Mouse (Mus musculus): Measurements from ENCODE around the gene Apoa1. TPM values are rescaled to one million over a fixed set of nuclear protein-coding genes. Genes with fewer than 3 reads are reported as not detected.
A peak's percentile ranks its signal among the peaks of the same experiment; 100 is the strongest.

Gene Apoa1
- total and polyA plus RNA-seq, 3 experiments: 1.8 to 16.1 TPM; not detected in 1

GRCm38 (mm10) chr9:46257546-46257945 is 29.2 kb downstream of the Apoa1 start:
- Histone ChIP-seq H3K79me2 (ENCODE audit: control insufficient read depth, insufficient read depth, low read length, poor library complexity) (no peaks in the 10 kb centered on the region), H3K4me3 (ENCODE audit: control insufficient read depth in 1 of 2, insufficient read depth in 1 of 2, low read depth in 2 of 2, low read length in 2 of 2) (no peak overlapping the region), H3K9me3 (replicated peaks; ENCODE audit: insufficient read depth, low read length) (no peaks in the 10 kb centered on the region), H3K4me1 (ENCODE audit: control insufficient read depth in 1 of 2, insufficient read depth in 2 of 2, low read length in 2 of 2) (no peaks in the 10 kb centered on the region), H3K36me3 (ENCODE audit: control insufficient read depth in 1 of 2, insufficient read depth in 2 of 2, low read length in 2 of 2) (no peaks in the 10 kb centered on the region), H3K9ac (ENCODE audit: control insufficient read depth, low read depth, low read length, poor library complexity, severe bottlenecking) (no peak overlapping the region), H3K27ac (ENCODE audit: control insufficient read depth, low read depth, low read length) (no peak overlapping the region), H3K27me3 (ENCODE audit: control insufficient read depth in 1 of 2, insufficient read depth in 2 of 2, low read length in 2 of 2) (peaks cover 0 to 5% of the 10 kb centered on the region in 2 experiments; a peak in 2 of 4 replicates)
- no peak for TF ChIP-seq MAX (IDR thresholded peaks at IDR 0.05; ENCODE audit: low read length)
- no peak for TF ChIP-seq E2F4 (IDR thresholded peaks at IDR 0.05; ENCODE audit: borderline replicate concordance, low read depth, low read length)
- TF ChIP-seq CHD1 (IDR thresholded peaks at IDR 0.05; ENCODE audit: low read depth, low read length): no peak
- no peak for TF ChIP-seq NELFE (IDR thresholded peaks at IDR 0.05; ENCODE audit: low read depth, low read length)
- TF ChIP-seq RAD21 (IDR thresholded peaks at IDR 0.05; ENCODE audit: low read depth, low read length): no peak
- TF ChIP-seq USF1 (IDR thresholded peaks at IDR 0.05; ENCODE audit: low read depth, low read length): no peak
- no peak for TF ChIP-seq ZKSCAN1 (IDR thresholded peaks at IDR 0.05; ENCODE audit: low read depth, low read length)
- TF ChIP-seq MXI1 (IDR thresholded peaks at IDR 0.05; ENCODE audit: low read depth, low read length): no peak
- DNase-seq (ENCODE audit: low read depth, low spot score): peak; percentile 25

DNA sequence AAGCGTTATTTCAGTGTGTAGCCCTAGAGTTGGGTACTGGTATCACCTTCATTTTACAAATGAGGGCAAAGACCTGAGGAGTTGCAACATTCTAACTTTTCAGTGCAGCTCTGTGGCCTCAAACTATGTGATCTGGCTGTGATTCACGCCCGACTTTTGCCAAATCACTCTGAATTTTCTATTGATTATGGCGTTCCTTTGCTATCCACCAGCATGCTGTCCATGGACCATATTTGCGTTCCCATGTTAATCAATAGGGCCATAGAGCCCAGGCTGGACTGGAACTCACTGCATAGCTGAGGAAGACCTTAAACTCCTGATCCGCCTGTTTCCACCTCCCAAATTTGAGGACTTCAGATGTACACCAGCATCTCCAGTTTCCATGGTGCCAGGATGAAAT is 30.7 kb downstream of the Apoa1 start:
- Histone ChIP-seq H3K4me1 (ENCODE audit: control insufficient read depth in 1 of 2, insufficient read depth in 2 of 2, low read length in 2 of 2) (no peaks in the 10 kb centered on the region), H3K9ac (ENCODE audit: control insufficient read depth, low read depth, low read length, poor library complexity, severe bottlenecking) (no peak overlapping the region), H3K27me3 (ENCODE audit: control insufficient read depth in 1 of 2, insufficient read depth in 2 of 2, low read length in 2 of 2) (peaks cover 0 to 5% of the 10 kb centered on the region in 2 experiments; a peak in 2 of 4 replicates), H3K9me3 (replicated peaks; ENCODE audit: insufficient read depth, low read length) (no peaks in the 10 kb centered on the region), H3K4me3 (ENCODE audit: control insufficient read depth in 1 of 2, insufficient read depth in 1 of 2, low read depth in 2 of 2, low read length in 2 of 2) (no peak overlapping the region), H3K36me3 (ENCODE audit: control insufficient read depth in 1 of 2, insufficient read depth in 2 of 2, low read length in 2 of 2) (no peaks in the 10 kb centered on the region), H3K79me2 (ENCODE audit: control insufficient read depth, insufficient read depth, low read length, poor library complexity) (no peaks in the 10 kb centered on the region), H3K27ac (ENCODE audit: control insufficient read depth, low read depth, low read length) (no peak overlapping the region)
- TF ChIP-seq SIN3A (IDR thresholded peaks at IDR 0.05; ENCODE audit: low read length): no peak
- TF ChIP-seq EP300 (IDR thresholded peaks at IDR 0.05; ENCODE audit: low read depth in 1 of 2, low read length in 2 of 2): no peak
- TF ChIP-seq E2F4 (IDR thresholded peaks at IDR 0.05; ENCODE audit: borderline replicate concordance, low read depth, low read length): no peak
- no peak for TF ChIP-seq MXI1 (IDR thresholded peaks at IDR 0.05; ENCODE audit: low read depth, low read length)
- no peak for DNase-seq (ENCODE audit: low read depth, low spot score)

- Histone ChIP-seq H3K9me3 (replicated peaks; ENCODE audit: insufficient read depth, low read length) (no peaks in the 10 kb centered on the region), H3K27ac (ENCODE audit: control insufficient read depth, low read depth, low read length) (no peak overlapping the region), H3K4me1 (ENCODE audit: control insufficient read depth in 1 of 2, insufficient read depth in 2 of 2, low read length in 2 of 2) (no peaks in the 10 kb centered on the region), H3K9ac (ENCODE audit: control insufficient read depth, low read depth, low read length, poor library complexity, severe bottlenecking) (no peak overlapping the region), H3K4me3 (ENCODE audit: control insufficient read depth in 1 of 2, insufficient read depth in 1 of 2, low read depth in 2 of 2, low read length in 2 of 2) (no peak overlapping the region), H3K27me3 (ENCODE audit: control insufficient read depth in 1 of 2, insufficient read depth in 2 of 2, low read length in 2 of 2) (peaks cover 0 to 5% of the 10 kb centered on the region in 2 experiments; a peak in 2 of 4 replicates), H3K36me3 (ENCODE audit: control insufficient read depth in 1 of 2, insufficient read depth in 2 of 2, low read length in 2 of 2) (no peaks in the 10 kb centered on the region), H3K79me2 (ENCODE audit: control insufficient read depth, insufficient read depth, low read length, poor library complexity) (no peaks in the 10 kb centered on the region)
- no peak for DNase-seq (ENCODE audit: low read depth, low spot score)
- TF ChIP-seq POLR2AphosphoS5 (IDR thresholded peaks at IDR 0.05; ENCODE audit: borderline replicate concordance, low read depth, low read length) (no peak), MEF2A (IDR thresholded peaks at IDR 0.05; ENCODE audit: extremely low read depth, insufficient replicate concordance, low read depth, low read length, poor library complexity, severe bottlenecking) (no peak), HCFC1 (IDR thresholded peaks at IDR 0.05; ENCODE audit: low read depth, low read length) (no peak), ETS1 (IDR thresholded peaks at IDR 0.05; ENCODE audit: low read depth, low read length) (no peak), POLR2A (IDR thresholded peaks at IDR 0.05; ENCODE audit: control insufficient read depth in 1 of 2, insufficient read depth in 1 of 2, low read depth in 1 of 2, low read length in 2 of 2, poor library complexity in 1 of 2) (no peak), GABPA (IDR thresholded peaks at IDR 0.05; ENCODE audit: low read depth, low read length) (no peak), RCOR1 (IDR thresholded peaks at IDR 0.05; ENCODE audit: low read depth, low read length) (no peak), BHLHE40 (IDR thresholded peaks at IDR 0.05; ENCODE audit: borderline replicate concordance, low read depth, low read length) (no peak), NELFE (IDR thresholded peaks at IDR 0.05; ENCODE audit: low read depth, low read length) (no peak), RAD21 (IDR thresholded peaks at IDR 0.05; ENCODE audit: low read depth, low read length) (no peak)
These were observed 32.8 kb downstream of the Apoa1 start for GRCm38 (mm10) chr9:46261131-46261530.
